Mouse (Mus musculus) MEL (cell line): Measurements from ENCODE around the gene Mex3a.

Source experiments
- CHD1 ChIP-seq: IDR thresholded peaks from 2 replicates; pipeline ENCODE4 v1.6.1; 2012; ENCODE audit warnings: low read depth, mild to moderate bottlenecking, inconsistent platforms, low read length, improper control_type of control experiment
- CHD2 ChIP-seq: IDR thresholded peaks from 2 replicates; pipeline ENCODE4 v1.6.1; 2011; ENCODE audit warnings: low read length, improper control_type of control experiment
- CTCF ChIP-seq, 3 experiments: IDR thresholded peaks in 2 of 3; conservative IDR thresholded peaks in 1 of 3; 2 replicates each; pipeline ENCODE4 v1.5.1; 2011 to 2012; ENCODE audit warnings: low read length in 3 of 3, low read depth in 2 of 3, mild to moderate bottlenecking in 2 of 3, improper control_type of control experiment in 1 of 3, inconsistent platforms in 1 of 3, mixed read lengths in 1 of 3, moderate library complexity in 1 of 3; ENCODE audit not compliant: control insufficient read depth in 1 of 3, insufficient read depth in 1 of 3, poor library complexity in 1 of 3, severe bottlenecking in 1 of 3
- E2F4 ChIP-seq: IDR thresholded peaks from 2 replicates; pipeline ENCODE4 v1.6.1; 2011; ENCODE audit warnings: low read depth, low read length, improper control_type of control experiment, borderline replicate concordance
- EP300 ChIP-seq, 2 experiments: IDR thresholded peaks; 2 replicates each; pipeline ENCODE4 v1.6.1; 2011; ENCODE audit warnings: improper control_type of control experiment in 2 of 2, low read length in 2 of 2, low read depth in 1 of 2, mild to moderate bottlenecking in 1 of 2
- POLR2A ChIP-seq, 2 experiments: IDR thresholded peaks; 2 replicates each; pipeline ENCODE4 v1.6.1; 2011 to 2012; ENCODE audit warnings: low read length in 2 of 2, mild to moderate bottlenecking in 2 of 2, control low read depth in 1 of 2, improper control_type of control experiment in 1 of 2, low read depth in 1 of 2, moderate library complexity in 1 of 2; ENCODE audit not compliant: control insufficient read depth in 1 of 2, insufficient read depth in 1 of 2, poor library complexity in 1 of 2
- POLR2AphosphoS2 ChIP-seq: IDR thresholded peaks from 2 replicates; pipeline ENCODE4 v1.6.1; 2011; ENCODE audit warnings: low read length, improper control_type of control experiment
- SMC3 ChIP-seq: IDR thresholded peaks from 2 replicates; pipeline ENCODE4 v1.6.1; 2011; ENCODE audit warnings: low read depth, low read length, improper control_type of control experiment
- UBTF ChIP-seq: IDR thresholded peaks from 2 replicates; pipeline ENCODE4 v1.6.1; 2012; ENCODE audit warnings: low read depth, mild to moderate bottlenecking, inconsistent platforms, low read length, improper control_type of control experiment, moderate library complexity, borderline replicate concordance; ENCODE audit not compliant: insufficient read depth
- USF2 ChIP-seq, 2 experiments: IDR thresholded peaks; 2 replicates each; pipeline ENCODE4 v1.6.1; 2011 to 2012; ENCODE audit warnings: improper control_type of control experiment in 2 of 2, low read length in 2 of 2, borderline replicate concordance in 1 of 2, inconsistent platforms in 1 of 2, low read depth in 1 of 2, mild to moderate bottlenecking in 1 of 2; ENCODE audit not compliant: insufficient read depth in 1 of 2

- TF ChIP-seq CTCF (IDR thresholded peaks at IDR 0.05 in 2 of 3, conservative IDR thresholded peaks at IDR 0.05 in 1 of 3; ENCODE audit: control insufficient read depth in 1 of 3, insufficient read depth in 1 of 3, low read depth in 2 of 3, low read length in 3 of 3, poor library complexity in 1 of 3, severe bottlenecking in 1 of 3) (no peak), CHD2 (no peak), EP300 (IDR thresholded peaks at IDR 0.05; ENCODE audit: low read depth in 1 of 2, low read length in 2 of 2) (no peak), SMC3 (no peak), POLR2AphosphoS2 (no peak), POLR2A (IDR thresholded peaks at IDR 0.05; ENCODE audit: control insufficient read depth in 1 of 2, insufficient read depth in 1 of 2, low read depth in 1 of 2, low read length in 2 of 2, poor library complexity in 1 of 2) (no peak), USF2 (IDR thresholded peaks at IDR 0.05; ENCODE audit: borderline replicate concordance in 1 of 2, insufficient read depth in 1 of 2, low read depth in 1 of 2, low read length in 2 of 2) (no peak), E2F4 (no peak), CHD1 (no peak), UBTF (no peak)
Measured at GRCm38 (mm10) chr3:88503505-88503863, 28.7 kb upstream of the Mex3a start.
